Mouse (Mus musculus): Measurements from ENCODE around the gene Tmem9b.
A peak's percentile ranks its signal among the peaks of the same experiment; 100 is the strongest.

The Tmem9b gene

DNA sequence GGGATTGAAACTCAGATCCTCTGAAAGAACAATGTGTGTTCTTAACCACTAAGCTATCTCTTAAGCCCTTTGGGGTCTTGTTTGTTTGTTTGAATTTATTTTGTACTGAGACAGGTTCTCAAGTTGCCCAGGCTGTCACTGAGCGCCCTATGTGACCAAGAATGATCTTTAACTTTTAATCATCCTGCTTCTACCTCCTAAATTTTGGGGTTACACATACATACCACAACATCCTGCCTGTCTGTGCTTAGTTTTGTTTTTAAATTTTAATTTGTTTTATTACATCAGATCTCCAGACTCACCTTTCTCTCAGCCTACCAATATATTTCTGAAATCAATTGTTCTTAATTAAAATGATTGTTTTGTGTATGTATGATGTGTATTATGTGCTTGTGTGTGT is 11.6 kb downstream of the Tmem9b start:
- no peak for DNase-seq (ENCODE audit: extremely low read depth, insufficient read length, low spot score)

DNA sequence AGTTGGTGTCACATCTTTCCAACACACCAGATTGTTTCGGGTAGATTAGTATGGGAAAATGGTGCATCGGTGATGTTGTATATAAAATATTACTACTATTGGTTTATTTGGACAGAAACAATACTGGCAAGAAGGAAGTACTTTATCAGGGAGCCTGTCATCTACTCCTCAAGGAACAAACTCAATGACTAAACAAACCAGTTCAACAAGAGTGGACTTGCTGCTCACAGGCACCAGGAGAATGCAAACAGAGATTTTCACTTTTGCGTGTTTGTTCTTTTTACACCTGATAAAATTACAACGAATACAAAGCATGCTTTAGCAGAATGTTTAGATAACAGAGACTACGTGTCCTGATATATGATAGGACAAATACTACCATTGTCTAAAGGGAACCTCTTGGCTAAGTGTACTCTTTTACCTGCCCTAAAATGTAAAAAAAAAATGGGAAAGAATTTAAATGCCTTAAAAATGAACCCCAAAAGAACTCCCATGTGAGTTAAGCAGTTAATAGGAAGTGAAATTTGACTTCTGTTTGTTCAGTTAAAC is 12.8 kb downstream of the Tmem9b start:
- no peak for DNase-seq (ENCODE audit: extremely low read depth, insufficient read length, low spot score)

DNA sequence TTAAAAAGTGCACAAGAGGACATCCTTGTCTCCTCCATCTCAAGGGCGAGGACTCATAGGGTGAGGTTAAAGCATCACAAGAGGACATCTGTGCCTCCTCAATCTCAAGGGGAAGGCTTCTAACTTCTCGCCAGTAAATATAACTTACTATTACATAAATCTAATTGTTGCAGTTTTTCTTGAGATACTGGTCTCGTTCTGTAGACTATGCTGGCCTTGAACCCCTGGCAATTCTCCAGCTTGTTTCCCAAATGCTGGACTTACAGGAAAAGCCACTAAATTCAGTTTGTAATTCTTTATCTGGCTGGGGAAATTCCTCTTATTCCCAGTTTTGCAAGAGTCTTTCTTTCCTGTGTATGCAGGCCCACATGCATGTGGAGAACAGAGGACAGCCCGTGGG is 17.9 kb downstream of the Tmem9b start:
- no peak for DNase-seq (ENCODE audit: extremely low read depth, insufficient read length, low spot score)

DNA sequence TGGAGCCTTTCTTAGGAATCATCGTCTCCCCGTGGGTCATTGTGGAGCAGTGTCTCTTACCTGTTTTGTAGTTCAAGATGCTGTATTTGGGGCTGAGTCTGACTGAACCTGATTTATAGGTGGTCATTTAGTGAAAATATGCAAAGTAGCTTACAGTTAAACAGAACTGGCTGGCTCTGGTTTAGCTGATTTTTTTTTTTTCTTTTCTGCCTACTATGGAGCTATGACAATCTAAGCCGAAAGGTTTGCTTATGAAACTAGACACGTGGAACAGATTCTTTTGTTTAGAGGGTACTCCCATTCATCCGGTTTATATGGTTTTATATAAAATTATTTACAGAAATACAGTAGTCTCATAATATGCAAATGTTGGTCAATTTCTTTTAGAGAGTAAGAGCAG is 21.0 kb downstream of the Tmem9b start, which contains the start of gene Ascl3:
Ascl3 (minus strand) TSS at position 101 of the 400 bp plus-strand sequence.
- DNase-seq (ENCODE audit: extremely low read depth, insufficient read length, low spot score) = no peak

DNA sequence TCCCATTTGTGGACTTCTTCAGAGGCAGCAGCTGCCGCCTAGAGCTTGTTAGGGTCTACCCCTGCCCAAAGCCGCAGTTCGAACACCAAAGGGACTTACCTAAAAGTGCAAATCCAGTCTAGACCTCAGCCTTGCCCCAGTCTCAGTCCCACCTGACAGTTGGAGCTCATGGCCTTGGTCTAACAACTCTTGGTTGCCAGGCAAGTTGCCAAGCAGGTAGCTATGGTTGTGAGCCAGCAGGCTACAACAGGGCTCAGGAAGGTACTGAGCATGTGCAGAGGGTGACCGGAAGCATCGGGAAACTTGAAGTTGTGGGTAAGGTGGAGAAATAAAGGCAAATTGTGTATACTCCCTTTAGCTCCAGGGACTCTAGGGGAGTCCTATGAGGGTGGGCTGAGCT is 29.0 kb downstream of the Tmem9b start, which contains the start of gene BC051019:
BC051019 (minus strand) TSS at position 154 of the 400 bp plus-strand sequence.
- no peak for DNase-seq (ENCODE audit: extremely low read depth, insufficient read length, low spot score)

DNA sequence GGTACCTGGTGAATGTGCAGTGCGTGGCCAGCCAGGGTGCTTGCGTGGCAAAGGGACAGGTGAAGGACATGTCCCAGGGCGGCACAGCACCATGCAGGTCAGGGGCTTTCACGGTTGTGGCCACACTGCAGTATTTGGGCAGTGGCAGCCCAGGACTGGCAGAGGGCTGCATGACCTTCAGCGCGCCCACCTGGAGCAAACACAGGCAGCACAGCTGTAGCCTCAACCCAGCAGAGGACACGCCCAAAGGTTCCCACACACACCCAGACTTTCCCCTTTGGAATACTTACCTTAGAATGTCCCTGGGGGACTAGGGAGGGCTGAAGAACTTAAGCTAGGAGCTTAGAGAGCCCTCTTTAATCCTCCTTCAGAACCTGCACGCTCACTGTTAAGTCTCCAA is 29.6 kb downstream of the Tmem9b start:
- DNase-seq (ENCODE audit: extremely low read depth, insufficient read length, low spot score) = no peak

DNA sequence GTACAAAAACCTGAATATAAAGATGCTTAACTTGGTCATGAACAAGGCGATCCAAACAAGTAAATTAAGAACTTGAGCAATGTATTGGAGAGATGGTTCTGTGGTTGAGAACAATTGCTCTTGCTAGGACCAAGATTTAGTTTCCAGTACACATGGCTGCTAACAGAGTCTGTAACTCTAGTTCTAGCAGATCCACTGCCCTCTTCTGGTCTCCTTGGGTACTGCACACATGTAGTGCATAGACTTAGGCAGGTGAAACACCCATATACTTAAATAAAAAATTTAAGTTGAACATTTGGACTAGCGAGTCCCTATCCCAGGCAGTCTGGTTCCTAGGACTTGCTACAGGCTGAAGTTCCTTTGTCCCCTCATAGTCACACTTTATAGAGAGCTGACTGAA is 30.1 kb downstream of the Tmem9b start:
- no peak for DNase-seq (ENCODE audit: extremely low read depth, insufficient read length, low spot score)

DNA sequence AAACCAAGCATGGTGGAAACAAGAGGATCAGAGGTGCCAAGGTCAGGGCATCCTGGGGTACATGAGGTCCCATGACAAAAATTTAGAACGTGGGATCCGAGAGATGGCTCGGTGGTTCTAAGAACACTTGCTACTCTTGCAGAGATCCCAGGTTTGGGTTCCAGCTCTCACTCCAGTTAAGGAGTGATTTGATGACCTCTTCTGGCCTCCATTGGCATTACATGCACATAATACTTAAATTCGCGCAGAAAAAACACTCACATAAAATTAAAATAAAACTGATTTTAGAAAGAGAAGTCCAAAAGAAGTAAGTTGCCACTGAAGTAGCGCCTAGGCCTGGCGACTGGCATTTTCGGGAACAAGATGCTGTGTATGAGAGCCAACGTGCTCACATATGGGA is 33.4 kb downstream of the Tmem9b start:
- DNase-seq (ENCODE audit: extremely low read depth, insufficient read length, low spot score) = no peak

DNA sequence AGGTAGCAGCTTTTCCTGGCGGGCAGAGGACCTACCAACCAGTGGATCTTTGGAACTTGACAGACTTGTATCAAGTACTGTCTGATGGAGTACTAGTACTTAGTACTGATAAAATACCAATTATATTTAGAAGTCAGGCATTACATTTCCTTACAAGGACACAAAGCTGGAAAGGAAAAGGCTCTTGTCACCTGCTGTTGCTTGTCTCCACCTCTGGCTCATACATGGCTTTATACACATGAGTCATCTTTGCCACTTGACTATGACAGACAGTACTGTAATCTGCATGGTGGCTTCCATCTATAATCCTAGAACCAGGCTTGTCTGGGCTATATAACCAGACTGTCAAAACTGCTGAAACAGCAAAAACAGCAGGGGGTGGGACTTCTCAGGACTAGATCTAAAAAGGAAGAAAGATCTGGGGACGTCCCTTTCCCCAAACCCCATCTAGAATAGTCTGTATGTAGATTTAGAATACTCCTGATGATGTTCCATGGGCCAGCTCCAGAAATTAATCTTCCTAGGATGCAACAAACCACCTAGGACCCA is 39.2 kb downstream of the Tmem9b start:
- no peak for DNase-seq (ENCODE audit: extremely low read depth, insufficient read length, low spot score)

DNA sequence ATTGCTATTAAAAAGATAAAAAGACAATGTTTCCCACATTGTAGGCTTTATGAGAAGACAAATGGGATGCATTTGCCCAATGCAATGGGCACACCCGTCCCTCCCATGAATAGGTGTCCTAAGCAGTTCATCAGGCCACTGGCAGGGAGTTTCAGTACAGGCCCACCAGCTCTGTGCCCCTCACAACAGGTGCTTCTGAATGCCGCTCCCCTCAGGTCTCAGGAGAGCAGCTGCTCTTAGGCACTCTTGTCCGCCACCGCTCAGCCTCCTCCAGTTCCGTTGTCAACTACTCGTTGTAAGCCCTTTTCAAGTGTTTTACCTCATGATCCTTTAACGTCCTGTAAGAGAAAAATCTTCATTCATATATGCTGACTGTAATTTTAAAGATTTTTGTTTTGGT is 40.5 kb downstream of the Tmem9b start:
- DNase-seq (ENCODE audit: extremely low read depth, insufficient read length, low spot score) = no peak

DNA sequence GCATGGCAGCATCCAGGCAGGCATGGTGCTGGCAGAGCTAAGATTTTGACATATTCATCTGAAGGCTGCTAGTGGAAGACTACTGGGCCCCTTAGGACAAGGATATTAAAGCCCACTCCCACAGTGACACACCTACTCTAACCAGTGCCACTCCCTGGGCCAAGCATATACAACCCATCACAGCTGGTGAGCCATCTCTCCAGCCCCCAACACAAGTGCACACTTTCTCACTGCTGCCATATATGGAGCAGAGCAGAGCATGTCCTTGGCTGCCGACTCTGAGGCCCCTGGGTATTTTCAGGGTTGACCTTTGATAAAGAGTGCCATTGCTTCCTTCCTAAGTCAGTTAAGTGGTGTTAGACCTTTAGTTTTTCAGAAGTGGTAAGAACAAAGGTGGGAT is 42.6 kb downstream of the Tmem9b start:
- DNase-seq (ENCODE audit: extremely low read depth, insufficient read length, low spot score) = no peak

DNA sequence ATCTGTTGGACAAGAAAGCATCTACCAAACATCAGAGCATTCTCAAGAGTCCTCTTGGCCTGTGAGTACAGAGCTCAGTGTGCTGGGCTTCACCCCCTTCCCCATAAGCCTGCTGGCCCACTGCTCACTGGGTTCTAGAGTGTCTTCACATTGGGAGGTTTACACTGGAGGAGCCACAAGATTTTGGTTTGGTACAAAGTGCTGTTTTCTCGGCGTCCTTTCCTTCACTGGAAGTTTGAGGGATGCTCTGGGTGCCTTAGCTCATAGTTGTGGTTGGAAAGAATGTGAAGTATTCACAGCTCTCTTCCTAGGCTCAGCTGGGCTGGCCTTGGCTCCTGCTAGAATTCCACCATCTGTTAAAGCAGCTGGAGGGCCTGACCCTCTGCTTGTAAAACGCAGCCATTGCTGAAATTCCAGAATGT is 43.7 kb downstream of the Tmem9b start:
- DNase-seq (ENCODE audit: extremely low read depth, insufficient read length, low spot score) = peak; percentile 66

DNA sequence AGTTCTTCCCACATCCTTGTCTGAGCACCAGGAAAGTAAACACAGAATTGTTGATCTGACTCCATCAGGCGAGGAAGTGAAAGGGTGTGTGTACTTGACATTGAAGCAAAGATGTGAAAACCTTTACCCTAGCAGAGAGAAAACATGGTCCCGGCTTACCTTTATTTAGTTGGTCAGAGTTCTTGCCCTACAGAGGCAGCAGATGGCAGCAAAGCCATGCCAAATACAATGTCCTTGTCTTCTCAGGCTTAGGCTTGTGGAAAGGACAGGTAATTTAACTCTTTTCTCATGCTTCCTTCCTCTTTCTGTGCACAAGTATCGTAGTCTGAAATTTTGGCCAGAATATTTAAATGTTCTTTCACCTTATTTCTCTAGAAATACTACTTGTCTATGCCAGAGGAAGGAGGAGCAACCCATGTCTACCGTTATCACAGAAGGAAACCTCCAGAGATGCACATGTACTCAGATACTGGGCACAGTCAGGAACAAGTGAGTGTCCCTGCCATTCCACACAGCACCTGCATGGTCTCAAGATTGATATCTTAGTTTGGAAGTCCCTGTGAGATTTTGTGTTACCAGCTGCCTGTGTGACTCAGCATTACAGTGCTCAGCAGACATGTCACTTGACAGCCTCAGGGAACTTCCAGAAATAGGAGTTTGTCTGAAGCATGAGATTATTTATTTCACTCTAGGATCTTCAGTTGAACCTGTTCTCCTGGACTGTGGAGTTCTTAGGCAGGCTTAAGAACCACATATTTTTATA is 45.5 kb downstream of the Tmem9b start:
- DNase-seq (ENCODE audit: extremely low read depth, insufficient read length, low spot score) = no peak

DNA sequence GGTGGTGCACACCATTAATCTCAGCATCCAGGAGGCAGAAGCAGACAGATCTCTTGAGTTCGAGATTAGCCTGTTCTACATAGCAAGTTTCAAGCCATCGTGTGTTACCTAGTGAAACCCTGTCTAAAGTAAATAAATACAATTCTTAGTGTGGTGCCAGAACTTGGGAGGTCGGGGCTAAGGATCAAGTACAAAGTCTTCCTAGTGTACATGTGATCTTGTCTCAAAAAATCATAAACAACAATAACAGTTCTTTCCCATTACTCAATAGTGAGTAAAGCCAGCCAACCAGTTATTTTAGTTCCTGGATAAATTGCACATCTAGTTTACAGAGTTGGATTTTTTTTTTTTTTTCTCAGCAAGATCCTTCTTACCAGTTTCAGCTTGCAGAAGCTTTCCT is 48.2 kb downstream of the Tmem9b start:
- DNase-seq (ENCODE audit: extremely low read depth, insufficient read length, low spot score) = no peak

DNA sequence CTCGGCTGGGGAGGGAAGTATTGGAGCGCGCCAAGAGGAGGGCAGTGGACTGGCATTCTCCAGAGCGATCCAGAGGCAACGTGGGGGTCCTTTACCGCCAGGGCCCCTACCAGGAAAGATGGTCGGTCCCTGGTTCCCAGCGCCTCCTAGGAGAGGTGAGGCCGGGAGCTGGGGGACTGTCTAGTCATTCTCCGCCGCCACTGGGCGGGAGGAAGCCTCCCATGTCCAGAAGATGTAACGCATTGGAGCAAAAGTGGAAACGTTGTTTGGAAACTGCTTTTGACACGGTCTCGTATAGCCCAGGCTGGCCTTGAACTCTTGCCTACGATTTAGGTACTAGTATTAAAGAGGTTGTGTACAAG is 48.7 kb downstream of the Tmem9b start:
- DNase-seq (ENCODE audit: extremely low read depth, insufficient read length, low spot score) = no peak

DNA sequence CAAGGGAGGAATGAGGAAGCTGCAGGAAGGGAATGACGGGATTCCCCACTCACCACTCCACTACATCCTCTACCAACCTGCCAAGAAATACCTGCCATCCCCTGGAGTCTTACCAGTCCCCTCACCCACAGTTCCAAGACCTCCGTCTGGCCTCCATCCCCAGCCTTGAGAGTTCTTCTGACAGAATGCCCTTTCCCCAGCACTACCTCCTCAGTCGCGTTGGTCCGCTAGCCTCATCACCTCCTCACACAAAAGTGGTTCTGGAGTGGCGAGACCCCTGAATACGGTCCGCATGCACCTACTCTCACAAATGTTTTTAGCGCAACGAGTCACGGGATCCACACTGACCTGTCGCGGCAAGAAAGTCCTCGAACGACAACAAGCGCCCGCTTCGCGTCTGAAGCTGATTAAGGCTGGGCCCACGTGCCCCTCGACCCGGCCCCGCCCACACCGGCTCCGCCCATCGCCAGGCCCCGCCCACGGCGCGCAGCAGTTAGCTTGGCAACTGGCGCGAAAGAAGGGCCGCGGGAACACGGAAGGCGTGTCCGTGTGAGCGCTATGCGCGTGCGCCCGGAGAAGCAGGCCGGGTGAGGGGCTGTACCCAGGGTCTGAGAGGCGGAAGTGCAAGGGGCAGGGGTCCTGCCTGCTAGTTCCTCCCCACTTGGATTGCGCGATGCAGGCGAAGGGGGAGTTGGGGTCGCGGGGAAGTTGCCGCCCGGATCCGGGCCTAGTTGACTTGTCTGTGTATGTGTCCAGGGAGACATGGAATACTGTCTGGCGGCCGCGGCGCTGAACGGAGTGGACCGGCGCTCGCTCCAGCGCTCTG is 49.3 kb downstream of the Tmem9b start, which contains the start of the genes St5 and Akip1:
St5 (minus strand) TSS at position 416 of the 826 bp plus-strand sequence.
Akip1 (plus strand) TSS at position 501 of the 826 bp plus-strand sequence.
- DNase-seq (ENCODE audit: extremely low read depth, insufficient read length, low spot score) = peak; percentile 90

DNA sequence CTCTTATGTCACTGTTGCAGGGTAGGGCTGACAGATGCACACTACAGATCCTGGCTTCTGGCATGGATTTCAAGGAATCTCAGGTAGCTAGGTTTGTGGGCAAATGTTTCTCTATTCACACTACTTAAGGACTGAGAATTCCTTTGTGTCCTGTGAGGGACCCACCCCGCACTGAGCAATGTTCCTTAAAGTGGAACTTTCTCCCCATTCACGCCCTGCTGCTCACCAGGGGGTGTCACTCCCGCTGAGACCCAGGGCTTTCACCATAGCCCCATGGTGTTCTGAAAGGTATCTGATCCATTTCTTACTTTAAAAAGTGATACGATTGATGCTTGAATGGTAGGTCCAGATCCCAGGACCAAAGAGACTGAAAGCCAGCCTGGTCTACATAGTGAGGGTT is 50.0 kb downstream of the Tmem9b start:
- DNase-seq (ENCODE audit: extremely low read depth, insufficient read length, low spot score) = no peak

DNA sequence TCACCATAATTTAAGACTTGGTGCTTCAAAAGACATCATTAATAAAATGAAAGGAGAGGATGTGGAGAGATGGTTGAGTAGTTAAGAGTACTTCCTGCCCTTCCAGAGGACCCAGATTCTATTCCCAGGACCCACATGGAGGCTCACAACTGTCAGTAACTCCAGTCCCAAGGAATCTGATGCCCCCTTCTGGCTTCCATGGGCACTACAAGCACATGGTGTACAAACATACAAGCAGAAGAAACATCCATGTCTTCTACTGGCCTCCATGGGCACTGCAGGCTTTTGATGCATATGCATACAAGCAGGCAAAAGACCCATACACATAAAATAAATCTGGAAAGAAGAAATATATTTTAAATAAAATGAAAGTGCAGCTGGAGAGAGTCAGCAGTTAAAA is 52.5 kb downstream of the Tmem9b start:
- DNase-seq (ENCODE audit: extremely low read depth, insufficient read length, low spot score) = no peak

DNA sequence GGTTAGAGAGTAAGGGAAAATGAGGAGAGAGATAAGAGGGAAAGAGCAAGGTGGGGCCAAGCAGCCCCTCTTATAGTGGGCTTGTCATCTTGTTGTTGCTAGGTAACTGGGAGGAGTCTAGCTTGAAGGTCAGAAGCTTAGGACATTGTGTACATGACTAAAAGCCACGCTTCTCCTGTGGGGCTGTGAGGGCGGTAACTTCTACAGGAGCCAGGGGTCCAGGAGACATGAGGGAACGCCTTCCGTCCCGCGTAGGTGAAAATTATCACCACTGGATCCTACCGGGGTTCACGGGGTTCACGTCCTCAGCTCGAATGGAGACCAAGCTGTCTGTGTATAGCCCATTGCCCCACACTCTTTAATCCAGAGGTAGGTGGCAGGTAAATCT is 57.3 kb downstream of the Tmem9b start:
- no peak for DNase-seq (ENCODE audit: extremely low read depth, insufficient read length, low spot score)

DNA sequence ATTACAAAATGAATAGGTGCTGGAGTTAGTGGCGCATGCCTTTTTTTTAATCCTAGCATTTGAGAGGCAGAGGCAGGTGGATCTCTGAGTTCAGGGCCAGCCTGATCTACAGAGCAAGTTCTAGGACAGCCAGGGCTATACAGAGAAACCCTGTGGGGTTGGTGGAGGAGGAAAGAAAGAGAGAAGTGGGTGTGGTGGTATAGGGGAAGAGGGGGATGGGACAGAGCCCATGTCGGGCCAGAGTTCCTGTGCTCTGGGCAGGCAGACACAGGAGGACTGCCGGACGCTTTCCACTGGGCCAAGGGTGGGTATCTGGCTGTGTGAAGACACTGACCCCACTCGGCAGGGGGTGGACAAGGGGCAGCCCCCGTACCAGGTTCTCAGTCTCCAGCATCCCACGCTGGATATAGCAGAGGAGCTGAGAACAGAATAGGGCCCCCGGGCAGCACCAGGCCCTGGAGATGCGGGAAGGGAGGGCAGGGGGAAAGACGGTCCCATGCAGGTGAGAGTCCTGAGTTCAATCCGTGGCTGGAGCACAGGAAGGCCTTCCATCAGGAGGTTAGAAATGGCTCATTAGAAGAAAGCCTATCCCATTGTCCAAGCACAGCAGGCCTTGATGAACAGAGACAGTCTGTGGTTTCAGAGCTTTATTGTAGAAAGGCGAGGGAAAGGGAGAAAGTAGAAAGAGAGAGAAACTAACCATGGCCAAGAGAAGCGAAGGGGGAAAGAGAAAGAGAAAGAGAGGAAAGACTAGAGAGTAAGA is 57.9 kb downstream of the Tmem9b start:
- no peak for DNase-seq (ENCODE audit: extremely low read depth, insufficient read length, low spot score)

DNA sequence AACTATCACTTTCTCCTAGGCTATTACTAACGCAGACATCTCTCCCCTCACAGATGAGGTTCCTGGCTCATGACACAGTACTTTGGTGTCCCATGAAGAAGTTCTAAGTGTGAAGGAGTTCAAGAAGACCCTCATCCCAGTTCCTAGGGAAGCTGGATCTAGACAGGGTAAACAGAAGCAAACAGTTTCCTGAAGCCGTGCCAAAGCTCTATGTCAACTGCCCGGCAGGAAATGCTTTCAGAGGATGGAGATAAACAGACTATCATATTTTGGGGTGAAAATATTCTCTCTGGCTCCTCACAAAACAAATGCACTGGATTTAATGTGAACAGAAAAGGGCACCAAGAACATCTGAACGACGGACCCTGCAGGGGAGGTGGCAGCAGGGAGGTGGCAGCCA is 61.7 kb downstream of the Tmem9b start:
- DNase-seq (ENCODE audit: extremely low read depth, insufficient read length, low spot score) = no peak
